16 mouse cellular contexts compared by ENCODE assay signal in genomic region chr9:49565846-49566245, GRCm38 (mm10).
"Had no signal": no experiment of that assay in that cellular context is flagged by ENCODE, and none has a peak within 500 bp of the region (broad histone marks: within the 10 kb centered on the region; RNA-seq: fewer than 3 reads in every experiment).

No protein-coding gene starts in this region.

- H3K4me2 ChIP-seq: limb, embryonic 12.5 days; liver, embryonic 13.5 days; lung, embryonic 15.5 days; midbrain, embryonic 12.5 days had no signal

- DNase-seq: kidney, postnatal 10 days; kidney, postnatal 4 days; liver; liver, embryonic 13.5 days; liver, postnatal 0 days; lung, postnatal 14 days; right cerebral cortex, postnatal 4 days; spleen, adult 18-20 months; thymus, adult 18-20 months; thymus, postnatal 14 days had no signal

- H3K4me1 ChIP-seq: liver, embryonic 13.5 days; megakaryocyte, embryonic 14.5 days had no signal

- H3K9me3 ChIP-seq: limb, embryonic 12.5 days; liver, embryonic 13.5 days; lung, embryonic 15.5 days; midbrain, embryonic 12.5 days had no signal

- H3K27ac ChIP-seq: layer of hippocampus, adult 2 months; limb, embryonic 12.5 days; liver, embryonic 13.5 days; lung, embryonic 15.5 days; macrophage; midbrain, embryonic 12.5 days had no signal

- H3K27me3 ChIP-seq: limb, embryonic 12.5 days; liver, embryonic 13.5 days; lung, embryonic 15.5 days; megakaryocyte, embryonic 14.5 days; midbrain, embryonic 12.5 days had no signal

- H3K36me3 ChIP-seq: liver, embryonic 13.5 days; lung, embryonic 15.5 days had no signal

- H3K4me3 ChIP-seq: layer of hippocampus, adult 2 months; limb, embryonic 12.5 days; liver, embryonic 13.5 days; lung, embryonic 15.5 days; megakaryocyte, embryonic 14.5 days; midbrain, embryonic 12.5 days had no signal

- H3K9ac ChIP-seq: limb, embryonic 12.5 days; liver, embryonic 13.5 days; liver, postnatal 0 days; lung, embryonic 15.5 days; midbrain, embryonic 12.5 days had no signal

- ATAC-seq: liver, postnatal 0 days had no signal
